Mouse (Mus musculus) lung, postnatal 0 days (tissue): ENCODE data around the gene Dpy19l3.

Experiments
- CTCF ChIP-seq: IDR thresholded peaks from 2 replicates; pipeline ENCODE4 v1.5.1; 2016; ENCODE audit warnings: antibody characterized with exemption, mild to moderate bottlenecking
- EP300 ChIP-seq: IDR thresholded peaks from 2 replicates; pipeline ENCODE4 v1.6.1; 2016; ENCODE audit warnings: antibody characterized with exemption, mild to moderate bottlenecking, control low read depth

- no peak for TF ChIP-seq CTCF
- TF ChIP-seq EP300 = no peak
Observed at GRCm38 (mm10) chr7:35747397-35747964, 6.8 kb downstream of the Dpy19l3 start.
